ENCODE assay signal across 8 mouse cellular contexts in genomic region chr1:55236487-55236886, GRCm38 (mm10). TPM values are rescaled to one million over a fixed set of nuclear protein-coding genes. Genes with fewer than 3 reads are reported as not detected.
DNase-seq lines count a peak whose midpoint lies in the region; ATAC-seq and TF ChIP-seq lines count a peak whose summit lies in the region.

No protein-coding gene starts in this region.

- ATAC-seq in lung, embryonic 14.5 days (ENCODE audit: insufficient read depth) = no peak
- ATAC-seq in limb, embryonic 11.5 days (ENCODE audit: insufficient number of reproducible peaks, low FRiP score, low TSS enrichment, low read depth) = no peak
- no peak for ATAC-seq in neural tube, embryonic 14.5 days (ENCODE audit: low read depth)

- peak overlapping the region; percentile 85 for H3K4me3 ChIP-seq in lung, embryonic 14.5 days (ENCODE audit: low read depth, low read length)
- H3K4me3 ChIP-seq in forebrain, embryonic 10.5 days = peak overlapping the region; percentile 90
- H3K4me3 ChIP-seq in limb, embryonic 11.5 days (ENCODE audit: low read depth, low read length) = peak overlapping the region; percentile 84
- peak overlapping the region; percentile 83 for H3K4me3 ChIP-seq in neural tube, embryonic 14.5 days (ENCODE audit: low read depth, low read length)

- DNase-seq in lung, embryonic 14.5 days = no peak
- no peak for DNase-seq in lung, postnatal 36 days
- no peak for DNase-seq in forebrain, embryonic 10.5 days (ENCODE audit: extremely low spot score, low spot score)
- DNase-seq in limb, embryonic 11.5 days (ENCODE audit: low spot score) = no peak
- DNase-seq in cerebellum, postnatal 10 days = no peak
- no peak for DNase-seq in T-cell, adult 2 months (ENCODE audit: low spot score)
- DNase-seq in kidney, postnatal 10 days = no peak

- peak overlapping the region; percentile 68 for H3K9ac ChIP-seq in lung, embryonic 14.5 days
- H3K9ac ChIP-seq in limb, embryonic 11.5 days (ENCODE audit: low read length) = peak overlapping the region; percentile 13; the same call in 1 of the 2 replicates
- no peak overlapping the region for H3K9ac ChIP-seq in neural tube, embryonic 14.5 days (replicated peaks; ENCODE audit: low read depth, low read length)

- H3K27ac ChIP-seq in lung, embryonic 14.5 days (ENCODE audit: low read depth) = no peak overlapping the region
- H3K27ac ChIP-seq in forebrain, embryonic 10.5 days = peak overlapping the region; percentile 85
- H3K27ac ChIP-seq in limb, embryonic 11.5 days (replicated peaks; ENCODE audit: low read depth, low read length) = no peak overlapping the region
- H3K27ac ChIP-seq in neural tube, embryonic 14.5 days (ENCODE audit: low read depth, low read length) = no peak overlapping the region

- peaks cover 14% of the 10 kb centered on the region; the same call in 1 of the 2 replicates for H3K4me1 ChIP-seq in lung, embryonic 14.5 days (ENCODE audit: insufficient read depth)
- H3K4me1 ChIP-seq in forebrain, embryonic 10.5 days = peaks cover 44% of the 10 kb centered on the region
- H3K4me1 ChIP-seq in limb, embryonic 11.5 days (ENCODE audit: control insufficient read depth, insufficient read depth, low read length) = peaks cover 12% of the 10 kb centered on the region
- peaks cover 17% of the 10 kb centered on the region for H3K4me1 ChIP-seq in neural tube, embryonic 14.5 days (ENCODE audit: control insufficient read depth, insufficient read depth, low read length)

- H3K27me3 ChIP-seq in lung, embryonic 14.5 days (ENCODE audit: insufficient read depth, low read length) = no peaks in the 10 kb centered on the region
- H3K27me3 ChIP-seq in forebrain, embryonic 10.5 days (ENCODE audit: poor library complexity, severe bottlenecking) = no peaks in the 10 kb centered on the region; the same call in 1 of the 2 replicates
- H3K27me3 ChIP-seq in limb, embryonic 11.5 days (ENCODE audit: control insufficient read depth, insufficient read depth, low read length) = no peaks in the 10 kb centered on the region
- no peaks in the 10 kb centered on the region for H3K27me3 ChIP-seq in neural tube, embryonic 14.5 days (ENCODE audit: control insufficient read depth, insufficient read depth, low read length)

- 21% methylated on average over 5 of the region's 5 CpGs for WGBS in lung, embryonic 14.5 days
- 41% methylated on average over 5 of the region's 5 CpGs for WGBS in forebrain, embryonic 10.5 days
- 42% methylated on average over 5 of the region's 5 CpGs for WGBS in limb, embryonic 11.5 days
- WGBS in neural tube, embryonic 14.5 days = 46% methylated on average over 5 of the region's 5 CpGs

- H3K36me3 ChIP-seq in lung, embryonic 14.5 days (ENCODE audit: insufficient read depth) = 0 out of 2 replicates have a peak, but pooled peaks cover 5% of the 10 kb centered on the region
- peaks cover 5% of the 10 kb centered on the region for H3K36me3 ChIP-seq in forebrain, embryonic 10.5 days (replicated peaks)
- H3K36me3 ChIP-seq in limb, embryonic 11.5 days (ENCODE audit: control insufficient read depth, insufficient read depth, low read length) = no peaks in the 10 kb centered on the region
- H3K36me3 ChIP-seq in neural tube, embryonic 14.5 days (ENCODE audit: control insufficient read depth, insufficient read depth, low read length) = no peaks in the 10 kb centered on the region

- no peak for TF ChIP-seq CTCF in lung, embryonic 14.5 days (IDR thresholded peaks at IDR 0.05; ENCODE audit: low read depth)

- no peaks in the 10 kb centered on the region for H3K9me3 ChIP-seq in lung, embryonic 14.5 days (ENCODE audit: low read depth, low read length)
- no peaks in the 10 kb centered on the region for H3K9me3 ChIP-seq in forebrain, embryonic 10.5 days
- no peaks in the 10 kb centered on the region for H3K9me3 ChIP-seq in limb, embryonic 11.5 days (ENCODE audit: control insufficient read depth, low read length)
- no peaks in the 10 kb centered on the region for H3K9me3 ChIP-seq in neural tube, embryonic 14.5 days (ENCODE audit: control insufficient read depth, low read length)

- peak overlapping the region; percentile 99 for H3K4me2 ChIP-seq in lung, embryonic 14.5 days
- peak overlapping the region; percentile 79 for H3K4me2 ChIP-seq in limb, embryonic 11.5 days (ENCODE audit: low read depth, severe bottlenecking)
- H3K4me2 ChIP-seq in neural tube, embryonic 14.5 days (ENCODE audit: low read depth, low read length) = peak overlapping the region; percentile 100

RNA-seq across cellular contexts. Expression of gene Mars2, which starts 0.5 kb away (rescaled TPM):
- 2.9 and 3.3 TPM in 2 replicates for polyA plus RNA-seq in lung, embryonic 14.5 days (2014; fragmentation: Nextera tagmentation; extraction: Ambion mirVana)
- 3.4 and 3.6 TPM in 2 replicates for polyA plus RNA-seq in forebrain, embryonic 10.5 days (2016; fragmentation: Nextera tagmentation; extraction: Ambion mirVana)
- polyA plus RNA-seq in limb, embryonic 11.5 days (2014; fragmentation: Nextera tagmentation; extraction: Ambion mirVana) = 2.4 and 2.8 TPM in 2 replicates
- 4.0 TPM in 2 replicates for polyA plus RNA-seq in neural tube, embryonic 14.5 days (2014; fragmentation: Nextera tagmentation; extraction: Ambion mirVana)

RNA-seq across cellular contexts. Expression of gene Rftn2, which starts 9.9 kb away (rescaled TPM):
- polyA plus RNA-seq in lung, embryonic 14.5 days (2014; fragmentation: Nextera tagmentation; extraction: Ambion mirVana) = 12.1 and 12.6 TPM in 2 replicates
- polyA plus RNA-seq in forebrain, embryonic 10.5 days (2016; fragmentation: Nextera tagmentation; extraction: Ambion mirVana) = 5.2 and 6.2 TPM in 2 replicates
- 26.7 and 30.0 TPM in 2 replicates for polyA plus RNA-seq in limb, embryonic 11.5 days (2014; fragmentation: Nextera tagmentation; extraction: Ambion mirVana)
- 10.1 and 12.1 TPM in 2 replicates for polyA plus RNA-seq in neural tube, embryonic 14.5 days (2014; fragmentation: Nextera tagmentation; extraction: Ambion mirVana)
